Mouse (Mus musculus): Measurements from ENCODE around the gene Marveld2.

DNA sequence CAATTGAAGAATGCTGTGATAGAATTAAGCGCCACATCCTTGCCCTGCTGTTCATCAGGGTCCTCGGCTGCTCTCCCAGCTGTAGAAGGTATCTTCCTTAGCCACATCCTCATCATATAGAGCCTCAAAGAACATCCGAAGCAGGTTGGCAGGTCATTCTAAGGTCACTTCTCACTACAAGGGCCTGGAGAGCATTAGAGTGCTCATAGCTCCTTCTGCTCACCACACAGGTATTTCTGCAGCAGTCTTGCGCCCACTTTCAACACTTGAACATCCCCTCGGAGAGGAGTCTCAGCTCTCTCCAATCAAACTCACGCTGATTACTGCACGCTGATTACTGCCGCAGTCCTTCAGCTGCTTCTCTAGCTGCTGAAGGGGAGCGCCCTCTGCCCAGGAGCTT lies 57.3 kb downstream of the Marveld2 start:
- TF ChIP-seq CTCF (IDR thresholded peaks at IDR 0.05; ENCODE audit: control insufficient read depth, insufficient read depth, insufficient read length) (no peak), CEBPB (IDR thresholded peaks at IDR 0.05; ENCODE audit: low read depth) (no peak), MYOD1 (IDR thresholded peaks at IDR 0.05; ENCODE audit: control insufficient read depth, insufficient read length, low read depth) (no peak)
